Mouse (Mus musculus) ES-E14 (cell line): ENCODE measurements around the gene Ankrd6.

Experiments
- HCFC1 ChIP-seq: IDR thresholded peaks from 2 replicates; pipeline ENCODE4 v1.6.1; 2012; ENCODE audit warnings: low read length, inconsistent platforms, borderline replicate concordance; ENCODE audit not compliant: insufficient read depth
- MAFK ChIP-seq: IDR thresholded peaks from 2 replicates; pipeline ENCODE4 v1.6.1; 2014; ENCODE audit warnings: mild to moderate bottlenecking, low read depth, low read length, inconsistent platforms; ENCODE audit not compliant: insufficient read depth
- ZC3H11A ChIP-seq: IDR thresholded peaks from 2 replicates; pipeline ENCODE4 v1.6.1; 2012; ENCODE audit warnings: low read depth, mild to moderate bottlenecking, inconsistent platforms, low read length, borderline replicate concordance
- ZNF384 ChIP-seq: IDR thresholded peaks from 2 replicates; pipeline ENCODE4 v1.6.1; 2012; ENCODE audit warnings: low read depth, low read length, inconsistent platforms

GRCm38 (mm10) chr4:32982716-32983175, 32.1 kb upstream of the Ankrd6 start, which contains the start of gene Rragd:
- no peak for TF ChIP-seq ZNF384
- no peak for TF ChIP-seq MAFK
- no peak for TF ChIP-seq HCFC1
- no peak for TF ChIP-seq ZC3H11A
